Mouse (Mus musculus) kidney, adult 2 months (tissue): ENCODE data around the gene Slc37a1. TPM values are rescaled to one million over a fixed set of nuclear protein-coding genes. Genes with fewer than 3 reads are reported as not detected.
A peak's percentile ranks its signal among the peaks of the same experiment; 100 is the strongest.

ENCODE experiments used
- DNase-seq: peaks from one replicate; pipeline ENCODE4 v3.0.0; 2021
- H3K27ac ChIP-seq: fragments of 200-500 bp; 2 replicates; pipeline ENCODE4 v1.5.1; 2012; ENCODE audit warnings: low read depth, low read length, control low read depth, inconsistent platforms; ENCODE audit not compliant: insufficient read depth
- H3K27me3 ChIP-seq: fragments of 200-500 bp; replicated peaks from 2 replicates; pipeline ENCODE4 v1.6.1; 2012; ENCODE audit warnings: mild to moderate bottlenecking, moderate library complexity, low read length, inconsistent platforms; ENCODE audit not compliant: control insufficient read depth, insufficient read depth
- H3K36me3 ChIP-seq: fragments of 200-500 bp; 2 replicates; pipeline ENCODE4 v1.6.1; 2012; ENCODE audit warnings: mild to moderate bottlenecking, moderate library complexity, low read length, inconsistent platforms; ENCODE audit not compliant: control insufficient read depth, insufficient read depth
- H3K4me1 ChIP-seq: fragments of 200-500 bp; 2 replicates; pipeline ENCODE4 v1.6.1; 2011; ENCODE audit warnings: low read length; ENCODE audit not compliant: control insufficient read depth, insufficient read depth
- H3K4me3 ChIP-seq: fragments of 200-500 bp; 2 replicates; pipeline ENCODE4 v1.5.1; 2011; ENCODE audit warnings: mild to moderate bottlenecking, low read depth, low read length, control low read depth; ENCODE audit not compliant: insufficient read depth
- CTCF ChIP-seq: fragments of 200-500 bp; conservative IDR thresholded peaks from 2 replicates; pipeline ENCODE4 v1.5.1; 2011; ENCODE audit warnings: low read depth, mild to moderate bottlenecking, control low read depth, low read length, moderate library complexity, mixed read lengths; ENCODE audit not compliant: insufficient read depth, insufficient read length
- POLR2A ChIP-seq: fragments of 200-500 bp; IDR thresholded peaks from one replicate; pipeline ENCODE4 v1.6.1; 2011; ENCODE audit warnings: low read depth, low read length, control low read depth
- WGBS: fragments of 180-500 bp; shearing (Covaris S2); methylation state at CpG from one replicate; pipeline ENCODE4 v1.1.7; 2018; 5-methylcytosine and 5-hydroxymethylcytosine counted together
- polyA plus RNA-seq: library from polyadenylated mRNA; depleted of rRNA; stranded (reverse); fragments of >200 nt; gene quantifications from 2 replicates; pipeline ENCODE4 v1.2.3, GENCODE M21; 2012

The Slc37a1 gene
- polyA plus RNA-seq, 1 experiment, result 6.5 TPM

- Histone ChIP-seq H3K27ac (no peak overlapping the region), H3K36me3 (no peaks in the 10 kb centered on the region), H3K4me3 (no peak overlapping the region), H3K4me1 (no peaks in the 10 kb centered on the region), H3K27me3 (no peaks in the 10 kb centered on the region)
- 12% methylated on average over 9 of the region's 9 CpGs for WGBS
- TF ChIP-seq POLR2A (no peak), CTCF (peak; percentile 96)
- peak; percentile 90 for DNase-seq
These were observed 32.1 kb upstream of the Slc37a1 start for GRCm38 (mm10) chr17:31254463-31254931.

DNA sequence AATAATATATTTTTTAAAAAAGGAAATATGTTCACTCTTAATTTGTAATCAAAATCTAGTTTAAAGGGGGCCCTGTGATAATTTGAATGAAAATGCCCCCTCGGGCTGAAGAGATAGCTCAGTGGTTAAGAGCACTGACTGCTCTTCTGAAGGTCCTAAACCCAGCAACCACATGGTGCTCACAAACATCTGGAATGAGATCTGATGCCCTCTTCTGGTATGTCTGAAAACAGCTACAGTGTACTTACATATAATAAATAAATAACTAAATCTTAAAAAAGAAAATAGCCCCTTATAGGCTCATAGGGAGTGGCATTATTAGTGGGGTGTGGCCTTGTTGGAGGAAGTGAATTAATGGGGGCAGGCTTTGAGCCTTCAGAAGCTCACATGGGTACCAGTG is 29.4 kb upstream of the Slc37a1 start:
- DNase-seq, result no peak
- H3K36me3 ChIP-seq, result no peaks in the 10 kb centered on the region
- no peaks in the 10 kb centered on the region for H3K27me3 ChIP-seq
- no peak overlapping the region for H3K4me3 ChIP-seq
- H3K4me1 ChIP-seq, result peaks cover 5% of the 10 kb centered on the region; the same call in 1 of the 2 replicates
- TF ChIP-seq CTCF, result no peak
- TF ChIP-seq POLR2A, result no peak
- 85% methylated on average over 1 of the region's 1 CpGs for WGBS
- H3K27ac ChIP-seq, result no peak overlapping the region

GRCm38 (mm10) chr17:31257898-31258297 is 28.7 kb upstream of the Slc37a1 start:
- peaks cover 5% of the 10 kb centered on the region; the same call in 1 of the 2 replicates for H3K4me1 ChIP-seq
- WGBS, result 78% methylated on average over 12 of the region's 12 CpGs
- TF ChIP-seq CTCF (no peak), POLR2A (no peak)

GRCm38 (mm10) chr17:31258310-31258865 is 28.2 kb upstream of the Slc37a1 start:
- no peaks in the 10 kb centered on the region for H3K27me3 ChIP-seq
- H3K27ac ChIP-seq, result no peak overlapping the region
- no peaks in the 10 kb centered on the region for H3K36me3 ChIP-seq
- DNase-seq, result no peak
- H3K4me1 ChIP-seq, result peaks cover 5% of the 10 kb centered on the region; the same call in 1 of the 2 replicates
- H3K4me3 ChIP-seq, result no peak overlapping the region
- 68% methylated on average over 9 of the region's 9 CpGs for WGBS
- TF ChIP-seq CTCF (no peak), POLR2A (no peak)

More at GRCm38 (mm10) chr17:31257898-31258297, 28.7 kb upstream of the Slc37a1 start:
- Histone ChIP-seq H3K27me3 (no peaks in the 10 kb centered on the region), H3K4me3 (no peak overlapping the region), H3K36me3 (no peaks in the 10 kb centered on the region), H3K27ac (no peak overlapping the region)
- no peak for DNase-seq

DNA sequence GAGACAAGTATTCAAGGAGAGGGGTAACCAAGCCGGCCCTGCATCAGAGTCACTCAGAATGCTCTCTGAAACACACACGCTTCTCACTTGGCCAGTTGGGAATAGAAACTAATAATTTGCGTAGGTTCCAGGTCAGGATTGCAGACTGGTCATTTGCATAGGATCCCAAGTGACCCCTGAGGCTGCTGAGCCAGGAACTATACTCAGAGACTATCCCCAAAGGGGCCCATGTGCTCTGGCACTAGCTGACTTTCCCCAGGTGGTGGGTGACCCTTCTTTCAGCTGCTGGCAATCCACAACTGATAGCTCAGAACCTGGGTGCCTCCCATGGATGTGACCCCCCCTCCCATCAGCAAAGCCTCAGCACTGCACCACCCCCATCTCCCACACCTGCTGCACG is 27.4 kb upstream of the Slc37a1 start:
- no peak for DNase-seq
- H3K4me3 ChIP-seq, result no peak overlapping the region
- 87% methylated on average over 4 of the region's 4 CpGs for WGBS
- TF ChIP-seq CTCF (no peak), POLR2A (no peak)
- H3K36me3 ChIP-seq, result no peaks in the 10 kb centered on the region
- H3K4me1 ChIP-seq, result peaks cover 5% of the 10 kb centered on the region; the same call in 1 of the 2 replicates
- no peak overlapping the region for H3K27ac ChIP-seq
- H3K27me3 ChIP-seq, result no peaks in the 10 kb centered on the region

DNA sequence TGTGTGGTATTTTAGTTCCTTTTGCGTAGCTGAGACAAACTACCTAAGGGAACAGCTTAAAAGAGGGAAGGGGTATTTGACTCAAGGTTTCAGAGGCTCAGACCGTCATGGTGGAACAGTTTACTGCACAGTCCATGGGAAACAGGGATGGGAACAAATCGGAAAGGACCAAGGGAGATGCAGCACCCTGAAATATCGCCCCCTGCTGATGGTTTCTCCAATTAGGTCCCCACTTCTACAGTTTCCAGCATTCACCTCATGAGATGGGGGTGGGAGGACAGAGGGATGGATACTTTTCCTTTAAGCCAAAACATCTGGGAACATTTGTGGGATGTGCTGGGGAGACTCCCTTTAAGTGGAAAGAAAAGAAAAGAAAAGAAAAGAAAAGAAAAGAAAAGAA is 26.8 kb upstream of the Slc37a1 start:
- H3K4me3 ChIP-seq, result no peak overlapping the region
- no peak overlapping the region for H3K27ac ChIP-seq
- TF ChIP-seq POLR2A, result no peak
- TF ChIP-seq CTCF, result peak; percentile 40; the same call in 1 of the 2 replicates
- H3K27me3 ChIP-seq, result no peaks in the 10 kb centered on the region
- no peak for DNase-seq
- H3K4me1 ChIP-seq, result peaks cover 5% of the 10 kb centered on the region; the same call in 1 of the 2 replicates
- no peaks in the 10 kb centered on the region for H3K36me3 ChIP-seq
- WGBS, result 72% methylated on average over 4 of the region's 4 CpGs

DNA sequence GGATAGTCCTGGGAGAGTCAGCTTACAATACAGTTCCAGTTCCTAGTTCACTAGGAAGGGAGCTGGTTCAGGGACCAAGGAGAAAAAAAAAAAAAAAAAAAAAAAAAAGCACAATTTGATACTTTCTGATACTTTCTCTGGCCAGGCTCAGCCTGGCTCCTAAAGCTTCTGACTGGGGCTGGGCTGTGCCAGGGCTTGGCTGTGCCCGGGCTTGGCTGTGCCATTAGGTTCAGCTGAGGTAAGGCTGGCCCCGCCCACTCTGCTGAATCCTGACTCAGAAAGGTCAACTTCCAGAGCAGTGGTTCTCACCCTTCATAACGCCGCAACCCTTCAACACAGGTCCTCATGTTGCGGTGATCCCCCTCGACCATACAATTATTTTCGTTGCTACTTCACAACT is 26.2 kb upstream of the Slc37a1 start:
- DNase-seq, result peak; percentile 96
- H3K27ac ChIP-seq, result no peak overlapping the region
- 40% methylated on average over 7 of the region's 7 CpGs for WGBS

More for the DNA sequence above, 26.2 kb upstream of the Slc37a1 start:
- no peak overlapping the region for H3K4me3 ChIP-seq
- no peaks in the 10 kb centered on the region for H3K27me3 ChIP-seq
- TF ChIP-seq POLR2A (no peak), CTCF (no peak)
- no peaks in the 10 kb centered on the region for H3K36me3 ChIP-seq
- H3K4me1 ChIP-seq, result peaks cover 5% of the 10 kb centered on the region; the same call in 1 of the 2 replicates
